Mouse (Mus musculus): ENCODE measurements around the gene Ttc28.

The Ttc28 gene

GRCm38 (mm10) chr5:111218111-111218891 lies 338.7 kb downstream of the Ttc28 start:
- DNase-seq = no peak

GRCm38 (mm10) chr5:111218998-111219397 lies 339.4 kb downstream of the Ttc28 start:
- no peak for DNase-seq

- DNase-seq = peak; percentile 48 to 62
These were observed 341.2 kb downstream of the Ttc28 start for GRCm38 (mm10) chr5:111220679-111221380.

GRCm38 (mm10) chr5:111222820-111223219 lies 343.2 kb downstream of the Ttc28 start:
- DNase-seq = no peak

GRCm38 (mm10) chr5:111225306-111225705 lies 345.7 kb downstream of the Ttc28 start:
- no peak for DNase-seq

- no peak for DNase-seq
These were observed 346.9 kb downstream of the Ttc28 start for GRCm38 (mm10) chr5:111226486-111226885.

GRCm38 (mm10) chr5:111227850-111228249 lies 348.2 kb downstream of the Ttc28 start:
- DNase-seq = no peak

GRCm38 (mm10) chr5:111228302-111229040 lies 348.9 kb downstream of the Ttc28 start:
- no peak for DNase-seq

GRCm38 (mm10) chr5:111229041-111229394 lies 349.4 kb downstream of the Ttc28 start:
- DNase-seq = no peak

GRCm38 (mm10) chr5:111229671-111230070 lies 350.1 kb downstream of the Ttc28 start:
- DNase-seq = no peak

- no peak for DNase-seq
These were observed 351.4 kb downstream of the Ttc28 start for GRCm38 (mm10) chr5:111231044-111231443.

- DNase-seq = no peak
These were observed 352.2 kb downstream of the Ttc28 start for GRCm38 (mm10) chr5:111231769-111232168.

- peak in 1 of 2 experiments; percentile 24 for DNase-seq
These were observed 353.6 kb downstream of the Ttc28 start for GRCm38 (mm10) chr5:111233022-111233709.

GRCm38 (mm10) chr5:111235131-111235530 lies 355.5 kb downstream of the Ttc28 start:
- no peak for DNase-seq

- peak in 1 of 2 experiments; percentile 28 for DNase-seq
These were observed 357.6 kb downstream of the Ttc28 start for GRCm38 (mm10) chr5:111237176-111237636.

- peak in 1 of 2 experiments; percentile 27 for DNase-seq
These were observed 359.6 kb downstream of the Ttc28 start for GRCm38 (mm10) chr5:111239223-111239622.

- DNase-seq = no peak
These were observed 363.9 kb downstream of the Ttc28 start for GRCm38 (mm10) chr5:111243447-111244040.

GRCm38 (mm10) chr5:111244061-111244460 lies 364.5 kb downstream of the Ttc28 start:
- no peak for DNase-seq

GRCm38 (mm10) chr5:111247571-111248265 lies 368.1 kb downstream of the Ttc28 start:
- DNase-seq = no peak

GRCm38 (mm10) chr5:111252147-111252546 lies 372.5 kb downstream of the Ttc28 start:
- no peak for DNase-seq

GRCm38 (mm10) chr5:111254362-111254761 lies 374.8 kb downstream of the Ttc28 start:
- no peak for DNase-seq

GRCm38 (mm10) chr5:111254781-111255180 lies 375.2 kb downstream of the Ttc28 start:
- no peak for DNase-seq

All from thymus, postnatal 36 days (tissue).